ENCODE assay signal across 8 mouse cellular contexts in genomic region chr2:32150135-32150534, GRCm38 (mm10). TPM values are rescaled to one million over a fixed set of nuclear protein-coding genes. Genes with fewer than 3 reads are reported as not detected.
DNase-seq lines count a peak whose midpoint lies in the region; ATAC-seq and TF ChIP-seq lines count a peak whose summit lies in the region.

No protein-coding gene starts in this region.

- peak overlapping the region; percentile 86 for H3K4me2 ChIP-seq in liver, embryonic 12.5 days
- no peak overlapping the region; the same call in 1 of the 2 replicates for H3K4me2 ChIP-seq in stomach, postnatal 0 days (replicated peaks; ENCODE audit: low read depth)

- H3K36me3 ChIP-seq in liver, embryonic 12.5 days = no peaks in the 10 kb centered on the region
- no peaks in the 10 kb centered on the region for H3K36me3 ChIP-seq in stomach, postnatal 0 days (ENCODE audit: control insufficient read depth, insufficient read depth, low read length)

- TF ChIP-seq EP300 in stomach, postnatal 0 days (optimal IDR thresholded peaks at IDR 0.05) = no peak

- no peak for TF ChIP-seq CTCF in gastrocnemius, adult 2 months (IDR thresholded peaks at IDR 0.05)
- TF ChIP-seq CTCF in stomach, postnatal 0 days (IDR thresholded peaks at IDR 0.05; ENCODE audit: low read depth) = no peak

- 27% methylated on average over 1 of the region's 1 CpGs for WGBS in liver, embryonic 12.5 days (ENCODE audit: insufficient replicate concordance)
- WGBS in stomach, postnatal 0 days = 21% methylated on average over 1 of the region's 1 CpGs

- peak overlapping the region; percentile 94; the same call in 1 of the 2 replicates for H3K4me3 ChIP-seq in gastrocnemius, adult 2 months
- no peak overlapping the region for H3K4me3 ChIP-seq in liver, embryonic 12.5 days
- H3K4me3 ChIP-seq in stomach, postnatal 0 days (ENCODE audit: low read depth, low read length) = no peak overlapping the region

- intact Hi-C loops in gastrocnemius, adult 2 months (cut with DNase I) = loop anchor here (1.0 to 5.0 kb wide), 3 partner anchors 41 to 137 kb away; partner anchors contain the start of genes Golga2, Pomt1 and Swi5

- no peak for ATAC-seq in liver, embryonic 12.5 days
- ATAC-seq in stomach, postnatal 0 days (ENCODE audit: low FRiP score, low TSS enrichment) = no peak

- H3K9me3 ChIP-seq in liver, embryonic 12.5 days (replicated peaks) = no peaks in the 10 kb centered on the region
- no peaks in the 10 kb centered on the region for H3K9me3 ChIP-seq in stomach, postnatal 0 days (ENCODE audit: control insufficient read depth, low read length)

- DNase-seq in gastrocnemius, adult 2 months = no peak
- no peak for DNase-seq in gastrocnemius, postnatal 4 days (ENCODE audit: low spot score in 2 of 2)
- peak; percentile 15 for DNase-seq in thymus, postnatal 0 days (ENCODE audit: low spot score)
- no peak for DNase-seq in thymus, postnatal 25 days
- no peak for DNase-seq in stomach, postnatal 0 days (ENCODE audit: low spot score)
- no peak for DNase-seq in embryo, embryonic 10.5 days (ENCODE audit: low spot score)
- DNase-seq in right cerebral cortex, postnatal 25 days = no peak

- peak overlapping the region; percentile 98; the same call in 1 of the 2 replicates for H3K9ac ChIP-seq in liver, embryonic 12.5 days
- peak overlapping the region; percentile 99 for H3K9ac ChIP-seq in stomach, postnatal 0 days (ENCODE audit: low read length)

- H3K4me1 ChIP-seq in liver, embryonic 12.5 days = peaks cover 57% of the 10 kb centered on the region
- peaks cover 12% of the 10 kb centered on the region for H3K4me1 ChIP-seq in stomach, postnatal 0 days (replicated peaks; ENCODE audit: control insufficient read depth, insufficient read depth)

- no peaks in the 10 kb centered on the region for H3K27me3 ChIP-seq in liver, embryonic 12.5 days (replicated peaks)
- no peaks in the 10 kb centered on the region for H3K27me3 ChIP-seq in stomach, postnatal 0 days (ENCODE audit: control insufficient read depth, insufficient read depth, low read length)

- H3K27ac ChIP-seq in gastrocnemius, adult 2 months = peak overlapping the region; percentile 95
- H3K27ac ChIP-seq in liver, embryonic 12.5 days = no peak overlapping the region
- peak overlapping the region; percentile 99; the same call in 1 of the 2 replicates for H3K27ac ChIP-seq in stomach, postnatal 0 days (replicated peaks)

RNA-seq across cellular contexts. Expression of gene Prrc2b, which starts 0.7 kb away (rescaled TPM):
- 10 to 100 TPM; 76.4 to 86.9 TPM for total RNA-seq in gastrocnemius, adult 2 months (2021)
- total RNA-seq in gastrocnemius, postnatal 4 days (2021) = 100 to 1,000 TPM; 142 to 154 TPM
- 22.5 and 33.6 TPM in 2 replicates for polyA plus RNA-seq in thymus, postnatal 0 days (2015; fragmentation: Nextera tagmentation; extraction: Ambion mirVana)
- 20.8 and 23.6 TPM in 2 replicates for polyA plus RNA-seq in liver, embryonic 12.5 days (2016; fragmentation: Nextera tagmentation; extraction: Ambion mirVana)
- polyA plus RNA-seq in stomach, postnatal 0 days (2015; fragmentation: Nextera tagmentation; extraction: Ambion mirVana) = 18.7 and 21.6 TPM in 2 replicates

RNA-seq across cellular contexts. Expression of gene Plpp7, which starts 54.8 kb away (rescaled TPM):
- 100 to 1,000 TPM; 109 to 120 TPM for total RNA-seq in gastrocnemius, adult 2 months (2021)
- 10 to 100 TPM; 71.5 to 76.7 TPM for total RNA-seq in gastrocnemius, postnatal 4 days (2021)
- 0.91 and 1.0 TPM in 2 replicates for polyA plus RNA-seq in thymus, postnatal 0 days (2015; fragmentation: Nextera tagmentation; extraction: Ambion mirVana)
- polyA plus RNA-seq in liver, embryonic 12.5 days (2016; fragmentation: Nextera tagmentation; extraction: Ambion mirVana) = 3.0 and 3.4 TPM in 2 replicates
- polyA plus RNA-seq in stomach, postnatal 0 days (2015; fragmentation: Nextera tagmentation; extraction: Ambion mirVana) = 2.6 and 2.8 TPM in 2 replicates
